Mouse (Mus musculus) heart, adult 2 months (tissue): ENCODE measurements around the gene Gm37240. TPM values are rescaled to one million over a fixed set of nuclear protein-coding genes. Genes with fewer than 3 reads are reported as not detected.

Source experiments
- DNase-seq, 2 experiments: peaks; one replicate each; pipeline ENCODE4 v3.0.0; 2021
- H3K27ac ChIP-seq: fragments of 200-600 bp; 2 replicates; pipeline ENCODE4 v1.8.1; 2022
- H3K27me3 ChIP-seq: fragments of 200-500 bp; 2 replicates; pipeline ENCODE4 v1.6.1; 2012; ENCODE audit warnings: mild to moderate bottlenecking, low read length, inconsistent platforms, mixed read lengths; ENCODE audit not compliant: control insufficient read depth, insufficient read depth
- H3K36me3 ChIP-seq: fragments of 200-500 bp; 2 replicates; pipeline ENCODE4 v1.6.1; 2012; ENCODE audit warnings: low read length, inconsistent platforms; ENCODE audit not compliant: control insufficient read depth, insufficient read depth
- H3K4me1 ChIP-seq: fragments of 200-500 bp; 2 replicates; pipeline ENCODE4 v1.6.1; 2011; ENCODE audit warnings: low read length; ENCODE audit not compliant: control insufficient read depth, insufficient read depth
- H3K4me3 ChIP-seq: fragments of 200-600 bp; 2 replicates; pipeline ENCODE4 v1.8.1; 2022
- H3K79me2 ChIP-seq: fragments of 200-500 bp; replicated peaks from 2 replicates; pipeline ENCODE4 v1.6.1; 2012; ENCODE audit warnings: mild to moderate bottlenecking, inconsistent platforms, low read length, moderate library complexity, mixed read lengths; ENCODE audit not compliant: control insufficient read depth, insufficient read depth
- H3K9ac ChIP-seq: fragments of 200-500 bp; 2 replicates; pipeline ENCODE4 v1.6.1; 2012; ENCODE audit warnings: low read depth, mild to moderate bottlenecking, control low read depth, inconsistent platforms, low read length, mixed read lengths
- CTCF ChIP-seq: fragments of 200-600 bp; IDR thresholded peaks from 2 replicates; pipeline ENCODE4 v1.8.1; 2022; ENCODE audit warnings: antibody characterized with exemption, mild to moderate bottlenecking, moderate library complexity
- EP300 ChIP-seq: fragments of 200-500 bp; IDR thresholded peaks from 2 replicates; pipeline ENCODE4 v1.6.1; 2011; ENCODE audit warnings: low read depth, low read length, control low read depth; ENCODE audit not compliant: insufficient read depth
- POLR2A ChIP-seq: fragments of 200-500 bp; IDR thresholded peaks from 2 replicates; pipeline ENCODE4 v1.6.1; 2011; ENCODE audit warnings: mild to moderate bottlenecking, low read depth, low read length, control low read depth; ENCODE audit not compliant: insufficient read depth
- WGBS: fragments of 180-500 bp; shearing (Covaris S2); methylation state at CpG from one replicate; pipeline ENCODE4 v1.1.7; 2018; 5-methylcytosine and 5-hydroxymethylcytosine counted together
- intact Hi-C: fragments of 180-260 bp; cut with DNase I; formaldehyde crosslinking; loops from one replicate; pipeline ENCODE4 v1.15.1; 2025
- polyA plus RNA-seq: library from polyadenylated mRNA; depleted of rRNA; stranded (reverse); fragments of >200 nt; gene quantifications from 2 replicates; pipeline ENCODE4 v1.2.3, GENCODE M21; 2012
- total RNA-seq, 2 experiments: library from RNA; stranded (reverse); gene quantifications; 2 replicates each; pipeline ENCODE4 v1.2.3; 2021

Gm37240 gene
- total and polyA plus RNA-seq, 3 experiments, result 25.0 to 45.3 (median 36.6) TPM

GRCm38 (mm10) chr3:84829366-84829765, 1058.0 kb downstream of the Gm37240 start:
- intact Hi-C loops, result no loop called here
- Histone ChIP-seq H3K27ac (no peak overlapping the region), H3K79me2 (peaks cover 3% of the 10 kb centered on the region; the same call in 1 of the 2 replicates), H3K4me3 (no peak overlapping the region), H3K36me3 (peaks cover 4% of the 10 kb centered on the region; the same call in 1 of the 2 replicates), H3K4me1 (peaks cover 5% of the 10 kb centered on the region), H3K9ac (no peak overlapping the region), H3K27me3 (no peaks in the 10 kb centered on the region)
- DNase-seq, result no peak
- WGBS, result 58% methylated on average over 1 of the region's 1 CpGs
- TF ChIP-seq EP300, result no peak
- TF ChIP-seq CTCF, result no peak
- TF ChIP-seq POLR2A, result no peak

- H3K4me3 ChIP-seq, result no peak overlapping the region
- DNase-seq, result no peak
- H3K27ac ChIP-seq, result no peak overlapping the region
- H3K9ac ChIP-seq, result no peak overlapping the region
- WGBS, result 84% methylated on average over 4 of the region's 4 CpGs
- TF ChIP-seq EP300, result no peak
- no peak for TF ChIP-seq CTCF
- no peak for TF ChIP-seq POLR2A
- intact Hi-C loops, result no loop called here
- H3K36me3 ChIP-seq, result peaks cover 4% of the 10 kb centered on the region; the same call in 1 of the 2 replicates
- H3K79me2 ChIP-seq, result no peaks in the 10 kb centered on the region
- no peaks in the 10 kb centered on the region for H3K27me3 ChIP-seq
- peaks cover 5% of the 10 kb centered on the region for H3K4me1 ChIP-seq
These were observed 1059.7 kb downstream of the Gm37240 start for GRCm38 (mm10) chr3:84827617-84828016.

GRCm38 (mm10) chr3:84826938-84827337, 1060.4 kb downstream of the Gm37240 start:
- no peak for DNase-seq
- H3K4me1 ChIP-seq, result peaks cover 5% of the 10 kb centered on the region
- no peaks in the 10 kb centered on the region for H3K79me2 ChIP-seq
- intact Hi-C loops, result no loop called here
- H3K36me3 ChIP-seq, result peaks cover 4% of the 10 kb centered on the region; the same call in 1 of the 2 replicates
- 45% methylated on average over 3 of the region's 3 CpGs for WGBS
- no peak overlapping the region for H3K27ac ChIP-seq
- no peaks in the 10 kb centered on the region for H3K27me3 ChIP-seq
- no peak overlapping the region for H3K4me3 ChIP-seq
- TF ChIP-seq EP300 (no peak), POLR2A (no peak), CTCF (no peak)
- no peak overlapping the region for H3K9ac ChIP-seq

- peaks cover 4% of the 10 kb centered on the region; the same call in 1 of the 2 replicates for H3K36me3 ChIP-seq
- no peaks in the 10 kb centered on the region for H3K79me2 ChIP-seq
- peak in 1 of 2 experiments; percentile 20 for DNase-seq
- no peak overlapping the region for H3K4me3 ChIP-seq
- 32% methylated on average over 3 of the region's 3 CpGs for WGBS
- TF ChIP-seq POLR2A (no peak), CTCF (no peak), EP300 (no peak)
- no peaks in the 10 kb centered on the region for H3K27me3 ChIP-seq
- intact Hi-C loops, result no loop called here
- H3K4me1 ChIP-seq, result peaks cover 5% of the 10 kb centered on the region
- H3K27ac ChIP-seq, result no peak overlapping the region
- no peak overlapping the region for H3K9ac ChIP-seq
These were observed 1060.9 kb downstream of the Gm37240 start for GRCm38 (mm10) chr3:84826405-84826804.

- no peak overlapping the region for H3K27ac ChIP-seq
- no peak for DNase-seq
- H3K36me3 ChIP-seq, result peaks cover 4% of the 10 kb centered on the region; the same call in 1 of the 2 replicates
- no peak for TF ChIP-seq POLR2A
- TF ChIP-seq EP300, result no peak
- TF ChIP-seq CTCF, result no peak
- no peak overlapping the region for H3K4me3 ChIP-seq
- no peak overlapping the region for H3K9ac ChIP-seq
- intact Hi-C loops, result no loop called here
- no peaks in the 10 kb centered on the region for H3K27me3 ChIP-seq
- whole genome bisulfite sequencing, result 24% methylated on average over 5 of the region's 5 CpGs
- H3K79me2 ChIP-seq, result no peaks in the 10 kb centered on the region
- H3K4me1 ChIP-seq, result peaks cover 5% of the 10 kb centered on the region
These were observed 1061.3 kb downstream of the Gm37240 start for GRCm38 (mm10) chr3:84825990-84826389.

GRCm38 (mm10) chr3:84820654-84821201, 1066.6 kb downstream of the Gm37240 start:
- H3K36me3 ChIP-seq, result peaks cover 2% of the 10 kb centered on the region; the same call in 1 of the 2 replicates
- no peak overlapping the region for H3K27ac ChIP-seq
- H3K27me3 ChIP-seq, result no peaks in the 10 kb centered on the region
- H3K4me3 ChIP-seq, result no peak overlapping the region
- H3K4me1 ChIP-seq, result no peaks in the 10 kb centered on the region; the same call in none of the 2 replicates
- TF ChIP-seq POLR2A, result no peak
- TF ChIP-seq EP300, result no peak
- TF ChIP-seq CTCF, result no peak
- intact Hi-C loops, result no loop called here
- H3K9ac ChIP-seq, result no peak overlapping the region
- DNase-seq, result no peak
- 82% methylated on average over 2 of the region's 2 CpGs for WGBS
- peaks cover 4% of the 10 kb centered on the region; the same call in 1 of the 2 replicates for H3K79me2 ChIP-seq
